In genomic region chr2:60796969-60797669, GRCm38 (mm10) we compare ENCODE assay signal across 8 mouse cellular contexts.
A peak's percentile ranks its signal among the peaks of the same experiment; 100 is the strongest.
DNase-seq lines count a peak whose midpoint lies in the region; ATAC-seq and TF ChIP-seq lines count a peak whose summit lies in the region.
"Had no signal": no experiment of that assay in that cellular context is flagged by ENCODE, and none has a peak within 500 bp of the region (broad histone marks: within the 10 kb centered on the region; RNA-seq: fewer than 3 reads in every experiment).

No protein-coding gene starts in this region.

- no peak for TF ChIP-seq CTCF in heart, adult 2 months (IDR thresholded peaks at IDR 0.05)
- no peak for TF ChIP-seq CTCF in lung, embryonic 14.5 days (IDR thresholded peaks at IDR 0.05; ENCODE audit: low read depth)

- intact Hi-C loops in heart, adult 2 months (cut with DNase I), result loop anchor here (5.0 kb wide), 1 partner anchor 655 kb away; no protein-coding TSS in a partner anchor

- H3K9me3 ChIP-seq in lung, embryonic 14.5 days (ENCODE audit: low read depth, low read length), result no peaks in the 10 kb centered on the region
- H3K9me3 ChIP-seq in stomach, embryonic 15.5 days, result no peaks in the 10 kb centered on the region
- H3K9me3 ChIP-seq: heart, embryonic 13.5 days had no signal

- peak; percentile 45 for DNase-seq in urinary bladder, postnatal 14 days (ENCODE audit: low spot score)
- no peak for DNase-seq in urinary bladder, adult 2 months (ENCODE audit: low spot score)
- DNase-seq in heart, adult 2 months, result peak in 1 of 2 experiments; percentile 61
- peak; percentile 89 for DNase-seq in lung, embryonic 14.5 days
- DNase-seq in cerebellum, adult 11 months, result no peak
- DNase-seq in B cell, adult 2 months, result no peak

- H3K36me3 ChIP-seq in heart, adult 2 months (ENCODE audit: control insufficient read depth, insufficient read depth, low read length), result peaks cover 13% of the 10 kb centered on the region
- peaks cover 35% of the 10 kb centered on the region for H3K36me3 ChIP-seq in lung, embryonic 14.5 days (ENCODE audit: insufficient read depth)
- H3K36me3 ChIP-seq in stomach, embryonic 15.5 days, result 0 out of 2 replicates have a peak, but pooled peaks cover 5% of the 10 kb centered on the region

- H3K4me3 ChIP-seq in heart, adult 2 months, result no peak overlapping the region
- no peak overlapping the region for H3K4me3 ChIP-seq in lung, embryonic 14.5 days (ENCODE audit: low read depth, low read length)
- no peak overlapping the region for H3K4me3 ChIP-seq in stomach, embryonic 15.5 days (replicated peaks)
- H3K4me3 ChIP-seq: heart, embryonic 13.5 days had no signal

- no peak for ATAC-seq in lung, embryonic 14.5 days (ENCODE audit: insufficient read depth)
- no peak for ATAC-seq in stomach, embryonic 15.5 days (ENCODE audit: insufficient read depth, low FRiP score, low read depth)

- 73% methylated on average over 17 of the region's 17 CpGs for WGBS in heart, adult 2 months
- WGBS in lung, embryonic 14.5 days, result 72% methylated on average over 17 of the region's 17 CpGs
- 77% methylated on average over 17 of the region's 17 CpGs for WGBS in stomach, embryonic 15.5 days

- TF ChIP-seq EP300 in heart, adult 2 months (IDR thresholded peaks at IDR 0.05; ENCODE audit: insufficient read depth, low read depth, low read length), result 0 out of 2 replicates have a peak, but pooled peaks have one; percentile 10

- no peak for TF ChIP-seq POLR2A in heart, adult 2 months (IDR thresholded peaks at IDR 0.05; ENCODE audit: insufficient read depth, low read depth, low read length)

- no peak overlapping the region for H3K9ac ChIP-seq in heart, adult 2 months (ENCODE audit: low read depth, low read length)
- H3K9ac ChIP-seq in lung, embryonic 14.5 days, result no peak overlapping the region
- H3K9ac ChIP-seq in stomach, embryonic 15.5 days, result no peak overlapping the region
- H3K9ac ChIP-seq: heart, embryonic 13.5 days had no signal

- peaks cover 4% of the 10 kb centered on the region for H3K79me2 ChIP-seq in heart, adult 2 months (replicated peaks; ENCODE audit: control insufficient read depth, insufficient read depth, low read length)

- H3K27ac ChIP-seq in heart, adult 2 months, result no peak overlapping the region
- no peak overlapping the region for H3K27ac ChIP-seq in lung, embryonic 14.5 days (ENCODE audit: low read depth)
- 0 out of 2 replicates have a peak overlapping the region, but pooled peaks have one; percentile 9 for H3K27ac ChIP-seq in stomach, embryonic 15.5 days
- H3K27ac ChIP-seq: heart, embryonic 13.5 days had no signal

- H3K27me3 ChIP-seq in heart, adult 2 months (ENCODE audit: control insufficient read depth, insufficient read depth, low read length), result no peaks in the 10 kb centered on the region
- H3K27me3 ChIP-seq in lung, embryonic 14.5 days (ENCODE audit: insufficient read depth, low read length), result no peaks in the 10 kb centered on the region
- H3K27me3 ChIP-seq in stomach, embryonic 15.5 days (replicated peaks), result no peaks in the 10 kb centered on the region
- H3K27me3 ChIP-seq: heart, embryonic 13.5 days had no signal

- peaks cover under 1% of the 10 kb centered on the region for H3K4me1 ChIP-seq in heart, adult 2 months (ENCODE audit: control insufficient read depth, insufficient read depth, low read length)
- peaks cover 21% of the 10 kb centered on the region for H3K4me1 ChIP-seq in lung, embryonic 14.5 days (ENCODE audit: insufficient read depth)
- 0 out of 2 replicates have a peak, but pooled peaks cover 4% of the 10 kb centered on the region for H3K4me1 ChIP-seq in stomach, embryonic 15.5 days

- H3K4me2 ChIP-seq in lung, embryonic 14.5 days, result no peak overlapping the region
- no peak overlapping the region for H3K4me2 ChIP-seq in stomach, embryonic 15.5 days
- H3K4me2 ChIP-seq: heart, embryonic 13.5 days had no signal

Comparison
In these comparisons a context has a peak if more than half of its experiments do, and no peak if none do; other contexts are left out.
1. DNase-seq: peak in urinary bladder, postnatal 14 days (single experiment) and lung, embryonic 14.5 days (single experiment); none in urinary bladder, adult 2 months (single experiment), cerebellum, adult 11 months (single experiment) and B cell, adult 2 months (0 of 2).